Mouse (Mus musculus): ENCODE data around the gene Vegfb.

DNA sequence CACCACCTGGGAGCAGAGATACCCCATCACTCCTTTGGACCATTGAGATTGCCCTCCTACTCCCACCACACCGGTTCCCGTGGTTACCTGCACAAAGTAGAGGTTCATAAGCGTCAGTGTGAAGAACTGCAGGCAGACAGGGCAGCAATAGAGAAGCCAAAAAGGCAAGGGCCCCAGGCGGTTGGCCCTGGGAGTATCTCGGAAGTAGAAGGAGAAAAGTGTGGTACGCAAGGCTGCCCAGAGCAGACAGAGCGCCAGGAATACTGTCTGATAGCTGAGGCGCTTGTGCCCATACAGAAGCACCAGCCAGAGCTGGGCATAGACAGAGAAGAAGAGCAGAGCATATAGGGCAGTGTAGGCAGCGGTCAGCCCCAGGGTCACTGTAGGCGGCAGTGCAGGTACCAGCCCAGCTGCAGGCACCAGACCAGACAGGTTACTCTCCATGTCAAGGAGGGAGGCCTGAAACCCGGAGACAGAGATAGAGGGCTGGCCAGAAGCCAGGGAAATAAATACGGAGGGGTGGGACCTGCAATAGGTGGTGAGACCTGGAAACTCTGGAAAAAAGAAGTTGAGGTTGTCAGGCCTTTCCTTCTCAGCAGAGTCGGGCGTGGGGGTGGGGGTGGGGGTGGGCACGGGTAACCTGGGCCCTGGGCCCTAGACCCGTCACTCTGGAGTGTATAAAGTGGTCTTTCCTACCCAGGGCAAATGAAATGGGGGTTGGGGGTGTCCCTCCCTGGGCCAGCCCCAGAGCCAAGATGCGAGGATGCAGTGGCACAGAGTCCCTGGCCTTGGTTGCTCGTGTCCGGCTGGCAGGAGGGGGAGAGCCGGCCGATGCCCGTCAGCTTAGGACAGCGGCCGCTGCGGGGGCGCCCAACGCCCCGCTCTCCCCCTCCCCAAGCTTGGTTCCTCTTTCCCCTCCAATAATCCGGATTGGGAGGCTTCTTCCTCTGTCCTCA, 46.8 kb downstream of the Vegfb start:
- TF ChIP-seq CTCF (conservative IDR thresholded peaks at IDR 0.05; ENCODE audit: insufficient read depth, insufficient read length, low read depth, low read length) = no peak
- TF ChIP-seq POLR2A (IDR thresholded peaks at IDR 0.05; ENCODE audit: low read depth, low read length) = no peak
